In genomic region chr5:118165462-118165861, GRCm38 (mm10) we compare ENCODE assay signal across 23 mouse cellular contexts. TPM values are rescaled to one million over a fixed set of nuclear protein-coding genes. Genes with fewer than 3 reads are reported as not detected.
A peak's percentile ranks its signal among the peaks of the same experiment; 100 is the strongest.
DNase-seq lines count a peak whose midpoint lies in the region; ATAC-seq and TF ChIP-seq lines count a peak whose summit lies in the region.
"Had no signal": no experiment of that assay in that cellular context is flagged by ENCODE, and none has a peak within 500 bp of the region (broad histone marks: within the 10 kb centered on the region; RNA-seq: fewer than 3 reads in every experiment).

No protein-coding gene starts in this region.

- no peak for ATAC-seq in forebrain, postnatal 0 days
- no peak for ATAC-seq in forebrain, embryonic 12.5 days (ENCODE audit: low FRiP score)
- ATAC-seq: activated CD4-positive, CD25-positive, alpha-beta regulatory T cell, adult 4 months had no signal

- no peak for DNase-seq in forebrain, postnatal 0 days
- no peak for DNase-seq in layer of hippocampus, adult 2 months (ENCODE audit: low spot score in 2 of 2)
- no peak for DNase-seq in layer of hippocampus, adult 8-10 months (ENCODE audit: low spot score in 2 of 2)
- peak; percentile 40 for DNase-seq in 3T3-L1 (ENCODE audit: low read depth, low spot score)
- DNase-seq in R1 (ENCODE audit: low read depth, low spot score): peak; percentile 45
- DNase-seq in kidney, postnatal 36 days: no peak
- DNase-seq: adrenal gland, postnatal 25 days; cerebellum, adult 11-12 months; cerebellum, postnatal 25 days; gastrocnemius, postnatal 14 days; heart, adult 18-20 months; kidney, adult 9 months; kidney, postnatal 4 days; lung, adult 18-20 months; thymus, postnatal 14 days had no signal

- no peak overlapping the region for H3K27ac ChIP-seq in forebrain, postnatal 0 days (ENCODE audit: low read depth, low read length)
- H3K27ac ChIP-seq in forebrain, embryonic 12.5 days: no peak overlapping the region
- H3K27ac ChIP-seq in layer of hippocampus, adult 2 months: no peak overlapping the region
- H3K27ac ChIP-seq: heart, embryonic 15.5 days; hindbrain, embryonic 10.5 days; macrophage; midbrain, embryonic 12.5 days had no signal

- peak; percentile 12; the same call in 1 of the 2 replicates for TF ChIP-seq CTCF in forebrain, postnatal 0 days (IDR thresholded peaks at IDR 0.05; ENCODE audit: low read depth)
- peak; percentile 61 for TF ChIP-seq CTCF in layer of hippocampus, adult 2 months (conservative IDR thresholded peaks at IDR 0.05)

- no peak overlapping the region for H3K9ac ChIP-seq in forebrain, postnatal 0 days
- H3K9ac ChIP-seq in forebrain, embryonic 12.5 days: no peak overlapping the region
- H3K9ac ChIP-seq: heart, embryonic 15.5 days; midbrain, embryonic 12.5 days had no signal

- no peak overlapping the region for H3K4me3 ChIP-seq in forebrain, postnatal 0 days (ENCODE audit: low read depth, low read length)
- no peak overlapping the region for H3K4me3 ChIP-seq in forebrain, embryonic 12.5 days (replicated peaks)
- H3K4me3 ChIP-seq in layer of hippocampus, adult 2 months: no peak overlapping the region
- H3K4me3 ChIP-seq: heart, embryonic 15.5 days; hindbrain, embryonic 10.5 days; midbrain, embryonic 12.5 days; myocyte had no signal

- no peaks in the 10 kb centered on the region for H3K9me3 ChIP-seq in forebrain, postnatal 0 days (ENCODE audit: low read length)
- H3K9me3 ChIP-seq in forebrain, embryonic 12.5 days: no peaks in the 10 kb centered on the region
- H3K9me3 ChIP-seq: heart, embryonic 15.5 days; hindbrain, embryonic 10.5 days; midbrain, embryonic 12.5 days had no signal

- peaks cover 12% of the 10 kb centered on the region; the same call in 1 of the 2 replicates for H3K27me3 ChIP-seq in forebrain, postnatal 0 days (ENCODE audit: insufficient read depth, low read length)
- peaks cover 91% of the 10 kb centered on the region for H3K27me3 ChIP-seq in forebrain, embryonic 12.5 days

- H3K4me2 ChIP-seq in forebrain, postnatal 0 days (ENCODE audit: low read depth): no peak overlapping the region
- H3K4me2 ChIP-seq in forebrain, embryonic 12.5 days: no peak overlapping the region
- H3K4me2 ChIP-seq: heart, embryonic 15.5 days; midbrain, embryonic 12.5 days had no signal

- H3K36me3 ChIP-seq in forebrain, postnatal 0 days (ENCODE audit: insufficient read depth): no peaks in the 10 kb centered on the region
- no peaks in the 10 kb centered on the region for H3K36me3 ChIP-seq in forebrain, embryonic 12.5 days (replicated peaks)
- H3K36me3 ChIP-seq: heart, embryonic 15.5 days; hindbrain, embryonic 10.5 days; midbrain, embryonic 12.5 days had no signal

- H3K4me1 ChIP-seq in forebrain, postnatal 0 days (ENCODE audit: insufficient read depth): 0 out of 2 replicates have a peak, but pooled peaks cover 4% of the 10 kb centered on the region
- peaks cover 12% of the 10 kb centered on the region for H3K4me1 ChIP-seq in forebrain, embryonic 12.5 days

RNA-seq across cellular contexts. Expression of gene Hrk, which starts 1.0 kb away (rescaled TPM):
- 17.3 and 26.3 TPM in 2 replicates for total RNA-seq in forebrain, postnatal 0 days (2014; rRNA removed)
- polyA plus RNA-seq in forebrain, postnatal 0 days (2015; fragmentation: Nextera tagmentation; extraction: Ambion mirVana): 4.7 and 8.4 TPM in 2 replicates
- 0.46 and 0.52 TPM in 2 replicates for polyA plus RNA-seq in forebrain, embryonic 12.5 days (2016; fragmentation: Nextera tagmentation; extraction: Ambion mirVana)
- total RNA-seq in layer of hippocampus, adult 2 months (2021): 10 to 100 TPM; 35.1 to 38.4 TPM
- total RNA-seq in layer of hippocampus, adult 8-10 months (2022): 10 to 100 TPM; 24.6 to 32.6 (median 28.6) TPM
- polyA plus RNA-seq: macrophage; small intestine, adult 2 months had no signal

RNA-seq across cellular contexts. Expression of gene Fbxw8, which starts 10.2 kb away (rescaled TPM):
- total RNA-seq in forebrain, postnatal 0 days (2014; rRNA removed): 42.8 and 51.0 TPM in 2 replicates
- 15.2 and 16.4 TPM in 2 replicates for polyA plus RNA-seq in forebrain, postnatal 0 days (2015; fragmentation: Nextera tagmentation; extraction: Ambion mirVana)
- polyA plus RNA-seq in forebrain, embryonic 12.5 days (2016; fragmentation: Nextera tagmentation; extraction: Ambion mirVana): 41.5 and 41.7 TPM in 2 replicates
- total RNA-seq in layer of hippocampus, adult 2 months (2021): 10 to 100 TPM; 33.0 to 36.4 TPM
- 10 to 100 TPM; 34.1 to 35.7 (median 35.1) TPM for total RNA-seq in layer of hippocampus, adult 8-10 months (2022)

Comparison
In these comparisons a context has a peak if more than half of its experiments do, and no peak if none do; other contexts are left out.
1. DNase-seq: peak in 3T3-L1 (single experiment) and R1 (single experiment); none in forebrain, postnatal 0 days (single experiment), layer of hippocampus, adult 2 months (0 of 2), layer of hippocampus, adult 8-10 months (0 of 2) and kidney, postnatal 36 days (0 of 2).